Mouse (Mus musculus) intestine, embryonic 15.5 days (tissue): ENCODE data around the gene Wee2. TPM values are rescaled to one million over a fixed set of nuclear protein-coding genes. Genes with fewer than 3 reads are reported as not detected.

Experiments used
- ATAC-seq: fragments of 200-750 bp; cut with Nextera tagmentation; 2 replicates; pipeline ENCODE4 v1.8.0; 2017; ENCODE audit warnings: moderate TSS enrichment, moderate library complexity
- H3K27ac ChIP-seq: fragments of 300-500 bp; sonication (generic); 2 replicates; pipeline ENCODE4 v1.5.1; 2015; ENCODE audit warnings: mild to moderate bottlenecking, inconsistent platforms
- H3K27me3 ChIP-seq: fragments of 300-500 bp; sonication (generic); replicated peaks from 2 replicates; pipeline ENCODE4 v1.6.1; 2015; ENCODE audit warnings: inconsistent platforms
- H3K36me3 ChIP-seq: fragments of 300-500 bp; sonication (generic); 2 replicates; pipeline ENCODE4 v1.6.1; 2015; ENCODE audit warnings: inconsistent platforms
- H3K4me1 ChIP-seq: fragments of 300-500 bp; sonication (generic); replicated peaks from 2 replicates; pipeline ENCODE4 v1.6.1; 2015; ENCODE audit warnings: inconsistent platforms
- H3K4me2 ChIP-seq: fragments of 300-500 bp; sonication (generic); replicated peaks from 2 replicates; pipeline ENCODE4 v1.6.1; 2015; ENCODE audit warnings: mild to moderate bottlenecking, inconsistent platforms
- H3K4me3 ChIP-seq: fragments of 300-500 bp; sonication (generic); replicated peaks from 2 replicates; pipeline ENCODE4 v1.5.1; 2015; ENCODE audit warnings: inconsistent platforms
- H3K9ac ChIP-seq: fragments of 300-500 bp; sonication (generic); 2 replicates; pipeline ENCODE4 v1.6.1; 2015; ENCODE audit warnings: inconsistent platforms
- H3K9me3 ChIP-seq: fragments of 300-500 bp; sonication (generic); 2 replicates; pipeline ENCODE4 v1.6.1; 2016; ENCODE audit warnings: inconsistent platforms
- whole genome bisulfite sequencing: fragments of 180-500 bp; shearing (Covaris S2); methylation state at CpG from one replicate; pipeline ENCODE4 v1.1.7; 2015; 5-methylcytosine and 5-hydroxymethylcytosine counted together
- polyA plus RNA-seq: library from polyadenylated mRNA; unstranded; fragments of >200 nt; fragmentation: Nextera tagmentation; extraction: Ambion mirVana; gene quantifications from 2 replicates; pipeline ENCODE4 v1.2.1, GENCODE M21; 2015

Wee2 gene
- 0.05 and 0.14 TPM in 2 replicates for polyA plus RNA-seq

GRCm38 (mm10) chr6:40438936-40439335 lies at the start of gene Wee2:
Gene Wee2, plus strand, starts transcription at chr6:40439088.
- Histone ChIP-seq H3K9ac (no peak within 1 kb of the TSS), H3K4me2 (no peak within 1 kb of the TSS), H3K27ac (no peak within 1 kb of the TSS), H3K27me3 (no peaks in the 10 kb centered on the region), H3K36me3 (no peaks in the 10 kb centered on the region), H3K4me1 (peaks cover 7% of the 10 kb centered on the region), H3K4me3 (no peak within 1 kb of the TSS), H3K9me3 (no peaks in the 10 kb centered on the region)
- 60% methylated on average over 5 of the region's 5 CpGs for WGBS
- ATAC-seq = no peak

GRCm38 (mm10) chr6:40390975-40391374 lies 47.9 kb upstream of the Wee2 start:
- ATAC-seq = no peak
- no peaks in the 10 kb centered on the region for H3K27me3 ChIP-seq
- H3K9me3 ChIP-seq = no peaks in the 10 kb centered on the region
- H3K4me3 ChIP-seq = no peak overlapping the region
- H3K9ac ChIP-seq = no peak overlapping the region
- peaks cover 2% of the 10 kb centered on the region; the same call in 1 of the 2 replicates for H3K36me3 ChIP-seq
- no peak overlapping the region for H3K4me2 ChIP-seq
- H3K4me1 ChIP-seq = no peaks in the 10 kb centered on the region
- 86% methylated on average over 1 of the region's 1 CpGs for WGBS
- H3K27ac ChIP-seq = no peak overlapping the region

GRCm38 (mm10) chr6:40393213-40393612 lies 45.7 kb upstream of the Wee2 start:
- peak; percentile 80 for ATAC-seq
- peaks cover 2% of the 10 kb centered on the region; the same call in 1 of the 2 replicates for H3K36me3 ChIP-seq
- H3K4me1 ChIP-seq = no peaks in the 10 kb centered on the region
- H3K9me3 ChIP-seq = no peaks in the 10 kb centered on the region
- H3K27ac ChIP-seq = no peak overlapping the region
- H3K4me2 ChIP-seq = no peak overlapping the region
- WGBS = 34% methylated on average over 3 of the region's 3 CpGs
- H3K9ac ChIP-seq = no peak overlapping the region
- no peak overlapping the region for H3K4me3 ChIP-seq
- H3K27me3 ChIP-seq = no peaks in the 10 kb centered on the region

GRCm38 (mm10) chr6:40402031-40402430 lies 36.9 kb upstream of the Wee2 start:
- WGBS = 50% methylated on average over 2 of the region's 2 CpGs
- Histone ChIP-seq H3K36me3 (peaks cover 28% of the 10 kb centered on the region), H3K9me3 (no peaks in the 10 kb centered on the region), H3K4me2 (no peak overlapping the region), H3K4me3 (no peak overlapping the region), H3K9ac (no peak overlapping the region), H3K27me3 (no peaks in the 10 kb centered on the region), H3K4me1 (no peaks in the 10 kb centered on the region), H3K27ac (no peak overlapping the region)
- peak; percentile 68 for ATAC-seq

- Histone ChIP-seq H3K36me3 (peaks cover 28% of the 10 kb centered on the region), H3K9ac (no peak overlapping the region), H3K4me3 (no peak overlapping the region), H3K4me1 (no peaks in the 10 kb centered on the region), H3K9me3 (no peaks in the 10 kb centered on the region), H3K27ac (no peak overlapping the region), H3K4me2 (no peak overlapping the region), H3K27me3 (no peaks in the 10 kb centered on the region)
- ATAC-seq = no peak
- WGBS = 80% methylated on average over 4 of the region's 4 CpGs
Observed at GRCm38 (mm10) chr6:40403640-40404285, 35.1 kb upstream of the Wee2 start.

GRCm38 (mm10) chr6:40411085-40411484 lies 27.8 kb upstream of the Wee2 start:
- Histone ChIP-seq H3K4me3 (no peak overlapping the region), H3K4me1 (no peaks in the 10 kb centered on the region), H3K36me3 (peaks cover 8% of the 10 kb centered on the region; the same call in 1 of the 2 replicates), H3K4me2 (no peak overlapping the region), H3K27ac (no peak overlapping the region), H3K9ac (no peak overlapping the region), H3K27me3 (no peaks in the 10 kb centered on the region), H3K9me3 (no peaks in the 10 kb centered on the region)
- 85% methylated on average over 3 of the region's 3 CpGs for WGBS
- no peak for ATAC-seq

- Histone ChIP-seq H3K4me1 (no peaks in the 10 kb centered on the region), H3K27ac (no peak overlapping the region), H3K36me3 (no peaks in the 10 kb centered on the region), H3K27me3 (no peaks in the 10 kb centered on the region), H3K4me3 (no peak overlapping the region), H3K9me3 (no peaks in the 10 kb centered on the region), H3K4me2 (no peak overlapping the region), H3K9ac (no peak overlapping the region)
- ATAC-seq = no peak
- 90% methylated on average over 5 of the region's 5 CpGs for WGBS
Observed at GRCm38 (mm10) chr6:40413046-40413445, 25.8 kb upstream of the Wee2 start.

GRCm38 (mm10) chr6:40413565-40413964 lies 25.3 kb upstream of the Wee2 start:
- no peaks in the 10 kb centered on the region for H3K27me3 ChIP-seq
- no peak for ATAC-seq
- H3K9ac ChIP-seq = no peak overlapping the region
- no peaks in the 10 kb centered on the region for H3K9me3 ChIP-seq
- WGBS = 92% methylated on average over 3 of the region's 3 CpGs
- H3K27ac ChIP-seq = no peak overlapping the region
- H3K4me1 ChIP-seq = no peaks in the 10 kb centered on the region
- H3K36me3 ChIP-seq = no peaks in the 10 kb centered on the region
- H3K4me2 ChIP-seq = no peak overlapping the region
- H3K4me3 ChIP-seq = no peak overlapping the region

- H3K9ac ChIP-seq = no peak overlapping the region
- H3K4me1 ChIP-seq = no peaks in the 10 kb centered on the region
- no peaks in the 10 kb centered on the region for H3K36me3 ChIP-seq
- no peak overlapping the region for H3K4me3 ChIP-seq
- no peaks in the 10 kb centered on the region for H3K9me3 ChIP-seq
- no peak for ATAC-seq
- H3K4me2 ChIP-seq = no peak overlapping the region
- H3K27ac ChIP-seq = no peak overlapping the region
- H3K27me3 ChIP-seq = no peaks in the 10 kb centered on the region
- 75% methylated on average over 5 of the region's 5 CpGs for WGBS
Observed at GRCm38 (mm10) chr6:40415799-40416198, 23.1 kb upstream of the Wee2 start.

GRCm38 (mm10) chr6:40418386-40418785 lies 20.5 kb upstream of the Wee2 start:
- 98% methylated on average over 4 of the region's 4 CpGs for WGBS
- H3K9ac ChIP-seq = no peak overlapping the region
- H3K27ac ChIP-seq = no peak overlapping the region
- no peaks in the 10 kb centered on the region for H3K27me3 ChIP-seq
- H3K36me3 ChIP-seq = no peaks in the 10 kb centered on the region
- no peaks in the 10 kb centered on the region for H3K4me1 ChIP-seq
- H3K4me2 ChIP-seq = no peak overlapping the region
- H3K4me3 ChIP-seq = no peak overlapping the region
- ATAC-seq = no peak
- no peaks in the 10 kb centered on the region for H3K9me3 ChIP-seq

GRCm38 (mm10) chr6:40421099-40421498 lies 17.8 kb upstream of the Wee2 start:
- Histone ChIP-seq H3K9ac (no peak overlapping the region), H3K9me3 (no peaks in the 10 kb centered on the region), H3K36me3 (no peaks in the 10 kb centered on the region), H3K27me3 (no peaks in the 10 kb centered on the region), H3K27ac (no peak overlapping the region), H3K4me1 (no peaks in the 10 kb centered on the region), H3K4me2 (no peak overlapping the region), H3K4me3 (no peak overlapping the region)
- WGBS = 91% methylated on average over 6 of the region's 6 CpGs
- ATAC-seq = no peak

- Histone ChIP-seq H3K9ac (no peak overlapping the region), H3K9me3 (no peaks in the 10 kb centered on the region), H3K27ac (no peak overlapping the region), H3K4me2 (no peak overlapping the region), H3K36me3 (no peaks in the 10 kb centered on the region), H3K4me3 (no peak overlapping the region), H3K4me1 (no peaks in the 10 kb centered on the region), H3K27me3 (no peaks in the 10 kb centered on the region)
- WGBS = 79% methylated on average over 1 of the region's 1 CpGs
- ATAC-seq = no peak
Observed at GRCm38 (mm10) chr6:40423013-40423412, 15.9 kb upstream of the Wee2 start.

- 0 out of 2 replicates have a peak, but pooled peaks have one; percentile 28 for ATAC-seq
- Histone ChIP-seq H3K9ac (no peak overlapping the region), H3K27me3 (no peaks in the 10 kb centered on the region), H3K9me3 (no peaks in the 10 kb centered on the region), H3K27ac (no peak overlapping the region), H3K4me2 (no peak overlapping the region), H3K36me3 (no peaks in the 10 kb centered on the region), H3K4me1 (no peaks in the 10 kb centered on the region), H3K4me3 (no peak overlapping the region)
- 48% methylated on average over 1 of the region's 1 CpGs for WGBS
Observed at GRCm38 (mm10) chr6:40423774-40424173, 15.1 kb upstream of the Wee2 start.
